Mouse (Mus musculus) embryonic fibroblast, embryonic 13.5 days (primary cell): ENCODE measurements around the gene Chn2.

Experiments
- CTCF ChIP-seq: IDR thresholded peaks from 2 replicates; pipeline ENCODE4 v1.5.1; 2011; ENCODE audit warnings: mild to moderate bottlenecking, control low read depth, low read length, moderate library complexity, borderline replicate concordance; ENCODE audit not compliant: insufficient read depth
- POLR2A ChIP-seq: IDR thresholded peaks from 2 replicates; pipeline ENCODE4 v1.6.1; 2011; ENCODE audit warnings: low read depth, mild to moderate bottlenecking, control low read depth, low read length, moderate library complexity

GRCm38 (mm10) chr6:54203926-54204325 is 164.6 kb downstream of the Chn2 start:
- TF ChIP-seq CTCF (no peak), POLR2A (no peak)
